Mouse (Mus musculus) kidney, postnatal 10 days (tissue): ENCODE results near the gene Cyp3a11.
"Not testable (repeated sequence)": the region's sequence is repeated elsewhere in the genome, so short reads cannot be mapped to it uniquely, and the experiment has no call there.

Experiments
- DNase-seq: peaks from one replicate; pipeline ENCODE4 v3.0.0; 2021; ENCODE audit warnings: mixed read lengths

Gene Cyp3a11

DNA sequence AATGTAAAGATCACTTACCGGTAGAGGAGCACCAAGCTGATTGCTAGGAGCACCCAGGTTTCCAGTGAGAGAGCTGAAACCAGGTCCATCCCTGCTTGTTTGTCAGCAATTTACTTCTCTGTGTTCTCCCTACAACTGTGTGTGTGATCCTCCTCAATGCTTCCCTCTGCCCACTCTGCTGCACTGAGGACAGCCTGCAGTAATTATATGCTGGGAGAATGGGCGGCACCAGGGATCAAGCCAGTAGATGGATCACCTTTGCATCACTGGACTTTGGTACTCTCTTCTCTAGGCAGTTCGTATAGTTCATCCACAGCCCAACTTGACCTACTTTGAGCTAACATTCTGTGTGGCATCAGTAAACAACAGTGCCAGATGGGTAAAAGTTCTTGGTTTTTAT, at the start of gene Cyp3a11:
Gene Cyp3a11, minus strand, starts transcription at position 277 of the 400 bp plus-strand sequence.
- DNase-seq, result no peak

DNA sequence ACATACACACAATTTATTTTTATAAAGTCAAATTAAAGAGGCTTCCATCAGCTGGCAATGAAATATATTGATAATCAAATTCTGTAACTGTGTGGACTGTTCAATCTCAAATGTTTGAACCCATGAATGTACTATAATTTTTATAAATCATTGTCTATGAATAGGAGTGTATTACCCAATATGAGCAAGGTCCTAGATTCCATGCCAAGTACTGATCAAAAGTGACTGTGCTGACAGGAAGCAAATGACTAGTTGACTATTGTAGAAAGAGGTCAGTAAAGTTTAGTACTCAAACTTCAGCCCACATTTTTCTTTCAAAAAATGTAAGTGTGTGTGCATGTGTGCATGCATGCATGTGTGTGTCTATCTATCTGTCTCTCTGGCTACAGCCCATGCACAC, 33.1 kb upstream of the Cyp3a11 start:
- DNase-seq, result no peak

DNA sequence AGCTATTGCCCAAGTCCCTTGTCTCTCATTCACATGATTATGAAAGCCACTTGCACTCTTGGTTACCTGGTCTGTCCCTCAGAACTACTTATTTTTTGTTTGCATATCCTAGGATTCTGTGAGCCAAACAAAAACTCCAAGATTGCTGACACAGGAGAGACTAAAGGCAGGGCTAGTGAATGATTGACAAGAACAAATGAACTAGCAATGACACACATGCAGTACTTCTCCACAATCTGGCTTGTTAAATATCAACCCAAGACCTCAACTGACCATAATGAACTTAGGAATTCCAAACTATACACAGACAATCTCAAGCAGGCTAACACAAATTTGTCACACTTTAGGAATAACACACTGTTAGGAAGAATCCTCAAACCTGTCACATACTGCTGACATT, 32.0 kb upstream of the Cyp3a11 start:
- DNase-seq, result no peak

DNA sequence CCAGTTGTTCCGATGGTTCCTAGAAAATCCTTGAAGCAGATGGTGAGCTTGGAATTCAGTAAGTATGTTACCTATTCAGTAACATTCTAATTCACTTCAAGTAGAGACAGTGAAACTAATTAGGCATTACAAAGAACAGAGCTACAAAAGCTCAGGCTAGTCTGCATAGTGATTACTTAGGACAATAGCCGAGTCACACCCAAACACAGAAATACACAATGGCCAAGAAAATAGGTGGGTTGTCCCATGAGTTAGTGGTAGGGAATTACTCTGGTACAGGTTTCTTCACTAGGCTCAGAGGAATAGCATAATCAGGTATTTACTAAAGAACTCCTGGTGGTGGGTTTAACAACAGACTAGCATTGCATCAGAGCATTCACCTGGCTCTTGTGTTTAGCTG, 27.2 kb upstream of the Cyp3a11 start:
- DNase-seq, result not testable (repeated sequence)

DNA sequence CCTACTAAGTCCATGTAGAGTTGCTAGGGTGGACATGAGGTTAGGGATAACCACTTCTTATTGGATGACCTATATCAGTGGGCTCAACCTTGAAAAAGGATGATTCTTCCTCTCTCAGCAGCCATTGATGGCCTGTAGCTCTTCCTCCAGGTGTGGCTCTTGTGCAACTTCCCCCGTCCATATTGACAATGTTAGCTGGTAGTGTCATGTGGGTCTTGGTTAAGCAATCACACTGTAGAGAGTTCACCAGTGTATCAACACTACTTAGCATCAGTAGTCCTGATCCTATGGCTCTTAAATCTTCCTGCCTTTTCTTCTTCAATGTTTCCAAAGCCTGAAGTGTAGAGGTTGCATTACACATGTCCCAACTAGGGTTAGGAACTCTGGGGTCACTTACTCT, 24.8 kb upstream of the Cyp3a11 start:
- no peak for DNase-seq

DNA sequence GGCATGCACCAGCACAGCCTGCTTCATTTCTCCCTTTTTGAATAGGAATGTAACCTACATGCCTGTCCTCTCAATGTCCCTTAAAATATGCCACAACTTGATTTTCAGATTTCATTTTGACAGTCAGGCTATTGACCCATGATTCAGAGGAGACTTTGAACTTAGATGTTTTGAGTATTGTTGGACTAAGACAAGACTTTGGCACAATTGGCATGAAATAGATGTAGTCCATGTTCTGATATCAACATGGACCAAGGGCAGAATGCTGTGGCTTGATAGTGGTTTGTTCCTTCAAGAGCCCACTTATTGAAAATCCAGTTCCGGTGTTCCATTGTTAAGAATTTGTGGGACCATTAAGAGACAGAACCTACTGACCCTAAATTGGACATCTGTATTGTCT, 23.6 kb upstream of the Cyp3a11 start:
- DNase-seq, result no peak

DNA sequence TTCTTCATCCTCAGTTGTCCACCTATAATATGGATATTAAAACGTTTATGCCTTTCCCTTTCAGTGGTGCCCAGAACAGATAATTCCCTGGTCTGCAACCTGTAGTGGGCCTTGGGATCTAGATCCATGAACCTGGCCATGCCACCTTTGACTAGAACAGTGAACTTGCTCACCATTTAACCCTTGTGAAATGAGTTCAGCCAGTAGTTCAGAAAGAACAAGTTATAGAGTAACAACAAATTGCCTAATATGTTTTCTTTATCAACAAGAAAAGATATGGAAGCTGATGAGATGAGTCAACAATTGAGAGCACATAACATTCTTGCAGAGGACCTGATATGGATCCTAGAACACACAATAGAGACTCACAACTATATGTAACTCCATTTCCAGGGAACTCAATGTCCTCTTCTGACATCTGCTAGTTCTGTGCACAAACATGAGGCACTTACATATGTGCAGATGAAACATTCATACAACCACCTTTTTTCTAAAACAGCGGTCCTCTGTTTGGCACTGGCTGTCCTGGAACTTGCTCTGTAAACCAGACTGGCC, 20.7 kb upstream of the Cyp3a11 start:
- DNase-seq, result no peak

DNA sequence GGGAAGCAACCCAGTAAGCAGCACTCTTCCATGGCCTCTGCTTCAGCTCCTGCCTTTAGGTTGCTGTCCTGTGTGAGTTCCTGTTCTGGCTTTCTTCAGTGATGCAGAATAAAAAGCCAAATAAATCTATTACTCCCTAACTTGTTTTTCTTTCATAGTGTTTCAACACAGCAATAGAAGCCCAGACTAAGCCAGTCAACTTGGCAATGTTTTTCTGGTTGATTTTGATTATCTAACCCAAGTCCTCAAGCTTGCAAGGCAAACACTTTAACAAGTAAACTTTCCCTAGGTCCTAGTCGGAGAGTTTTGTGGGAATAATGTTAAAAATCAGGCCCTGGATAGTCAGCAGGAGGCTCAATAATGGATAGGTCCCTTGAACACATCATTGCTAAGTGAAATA, 17.5 kb upstream of the Cyp3a11 start:
- no peak for DNase-seq

DNA sequence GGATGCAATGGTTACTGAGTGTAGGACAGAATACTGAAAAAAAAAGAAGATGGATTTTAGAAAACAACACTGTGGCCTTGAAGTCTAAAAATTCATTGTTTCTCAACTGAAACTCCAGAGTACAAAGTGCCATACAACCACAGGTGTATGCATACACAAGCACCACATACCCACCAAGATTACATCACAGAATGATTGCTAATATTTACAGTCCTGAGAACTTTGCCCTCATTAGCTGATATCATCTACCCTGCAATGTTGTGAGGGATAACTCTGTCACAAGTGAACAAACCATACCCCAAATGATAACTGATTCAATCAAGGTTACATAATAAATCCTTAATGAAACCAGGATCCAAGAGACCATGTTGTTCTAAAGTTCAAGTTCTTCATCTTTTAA, 1.4 kb upstream of the Cyp3a11 start:
- DNase-seq, result no peak

DNA sequence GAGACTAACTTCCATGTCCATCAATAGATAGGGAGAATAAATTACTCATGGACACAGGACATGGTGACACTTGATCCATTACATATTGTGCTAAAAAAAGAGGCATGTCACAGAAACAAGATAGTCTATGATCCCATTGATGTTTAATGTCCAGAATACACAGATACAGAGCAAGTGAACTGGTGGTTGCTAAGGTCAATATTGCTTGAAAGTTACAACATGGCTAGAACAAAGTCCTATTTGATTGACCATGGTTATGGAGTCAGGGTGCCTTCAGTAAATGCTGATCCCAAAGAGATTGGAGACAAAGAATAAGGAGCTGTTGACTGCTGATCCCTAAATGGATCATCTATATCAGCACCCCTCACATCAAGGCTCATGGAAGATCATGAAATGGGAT, 12.3 kb downstream of the Cyp3a11 start:
- DNase-seq, result not testable (repeated sequence)

DNA sequence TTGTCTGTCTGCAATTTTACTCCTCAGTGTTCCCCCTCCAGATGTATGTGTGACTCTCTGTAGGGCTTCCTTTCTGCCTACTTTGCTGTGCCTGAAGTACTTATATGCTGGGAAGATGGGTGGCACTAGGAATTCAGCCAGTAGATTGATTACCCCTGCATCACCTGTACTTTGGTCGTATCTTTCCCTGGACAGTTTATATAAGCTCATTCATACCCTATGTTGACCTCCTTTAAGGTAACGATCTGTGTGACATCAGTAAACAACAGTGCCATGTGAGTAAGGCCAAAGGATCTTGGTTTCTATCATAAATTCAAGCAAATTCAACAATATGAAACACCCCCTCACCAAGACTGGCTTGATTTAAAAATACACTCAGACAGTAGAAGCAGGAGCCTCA, 74.0 kb downstream of the Cyp3a11 start, which contains the start of gene Cyp3a44:
Gene Cyp3a44, minus strand, starts transcription at position 79 of the 400 bp plus-strand sequence.
- DNase-seq, result not testable (repeated sequence)
